Mouse (Mus musculus): ENCODE measurements around the gene Tex261. TPM values are rescaled to one million over a fixed set of nuclear protein-coding genes. Genes with fewer than 3 reads are reported as not detected.

The Tex261 gene
- polyA plus RNA-seq (2012): 43.6 and 45.3 TPM in 2 replicates

DNA sequence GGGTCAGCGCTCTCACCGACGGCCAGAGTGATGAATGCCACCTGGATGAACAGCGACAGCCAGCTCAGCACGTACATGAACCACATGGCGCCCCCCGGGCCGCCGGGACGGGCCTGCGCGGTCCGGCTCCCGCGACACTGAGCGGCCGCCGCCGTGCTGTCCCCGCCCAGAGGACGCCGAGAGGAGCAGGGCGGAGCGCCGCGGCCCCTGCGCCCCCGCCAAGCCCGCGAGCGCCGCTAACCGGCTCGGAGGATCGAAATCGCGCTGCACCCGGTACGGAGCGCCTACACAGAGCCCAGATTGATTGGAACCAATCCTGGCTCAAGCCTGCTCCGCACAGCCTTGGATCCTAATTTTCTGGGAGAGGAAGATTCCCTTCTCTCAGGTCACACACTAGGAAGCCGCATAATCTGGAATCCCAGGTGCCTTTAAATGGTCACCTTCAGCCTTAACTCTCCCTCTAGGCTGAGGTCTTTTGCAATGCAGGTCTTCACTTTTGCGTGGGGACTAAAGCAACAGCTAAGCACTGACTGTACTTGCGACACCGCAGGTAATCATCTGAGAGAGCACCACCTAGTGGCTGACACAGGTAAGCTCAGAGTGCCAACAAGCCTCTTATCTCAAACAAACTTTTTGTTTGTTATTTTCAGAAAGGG, at the start of gene Tex261:
Gene Tex261, minus strand, starts transcription at position 176 of the 656 bp plus-strand sequence.

DNA sequence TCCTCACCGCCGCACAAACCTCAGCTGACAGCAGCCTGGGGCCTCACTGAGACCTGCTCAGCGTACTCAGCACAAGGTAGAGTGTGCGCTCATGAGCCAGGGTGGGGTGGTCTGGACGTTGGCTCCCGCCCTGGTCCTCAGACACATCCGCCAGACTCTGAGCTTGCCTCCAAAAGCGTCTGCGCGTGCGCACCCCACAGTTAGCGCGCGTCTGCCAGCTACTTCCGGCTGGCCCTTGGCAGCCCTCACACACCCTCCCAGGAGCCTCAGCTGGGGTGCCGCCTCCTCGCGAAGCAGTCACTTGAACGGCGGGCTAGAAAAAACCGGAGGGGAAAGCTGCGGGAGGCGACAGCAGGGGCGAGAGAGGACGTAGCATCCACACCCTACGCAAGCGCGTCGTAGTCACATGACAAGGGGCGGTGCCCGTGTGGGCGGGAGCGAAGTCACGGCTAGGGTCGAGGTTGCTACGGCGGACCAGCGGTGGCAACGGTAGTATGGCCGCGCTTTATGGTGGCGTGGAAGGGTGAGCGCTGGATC, 19.2 kb upstream of the Tex261 start, which contains the start of gene Nagk:
Gene Nagk, plus strand, starts transcription at position 223 of the 537 bp plus-strand sequence.

GRCm38 (mm10) chr6:83762344-83762743, 13.3 kb downstream of the Tex261 start, which contains the start of gene Ankrd53:
Ankrd53 (plus strand) TSS chr6:83762644.

GRCm38 (mm10) chr6:83742761-83743160, 32.9 kb downstream of the Tex261 start, which contains the start of gene Atp6v1b1:
Atp6v1b1 (plus strand) TSS chr6:83742990.

Other genes with a start within 250 kb of the Tex261 start
- gene Actg2, start 239.5 kb downstream of the Tex261 start, polyA plus RNA-seq (2012): not detected in 2 replicates
- 2.0 and 2.2 TPM in 2 replicates for gene Stambp, start 203.1 kb downstream of the Tex261 start, polyA plus RNA-seq (2012)
- gene Clec4f, start 119.6 kb downstream of the Tex261 start, polyA plus RNA-seq (2012): not detected in 2 replicates
- not detected in 2 replicates for gene Cd207, start 98.0 kb downstream of the Tex261 start, polyA plus RNA-seq (2012)
- not detected in 2 replicates for gene Vax2, start 64.5 kb downstream of the Tex261 start, polyA plus RNA-seq (2012)
- gene Atp6v1b1, start 32.8 kb downstream of the Tex261 start, polyA plus RNA-seq (2012): not detected in 2 replicates
- gene Ankrd53, start 13.2 kb downstream of the Tex261 start, polyA plus RNA-seq (2012): not detected in 2 replicates
- 7.6 and 8.4 TPM in 2 replicates for gene Nagk, start 19.2 kb upstream of the Tex261 start, polyA plus RNA-seq (2012)
- 14.8 and 21.6 TPM in 2 replicates for gene Paip2b, start 55.9 kb upstream of the Tex261 start, polyA plus RNA-seq (2012)
- gene Zfp638, start 91.3 kb upstream of the Tex261 start, polyA plus RNA-seq (2012): 11.2 and 11.8 TPM in 2 replicates
- gene Dysf, start 232.8 kb upstream of the Tex261 start, polyA plus RNA-seq (2012): not detected in 2 replicates

Measured in megakaryocyte-erythroid progenitor cell, adult 5 weeks (primary cell).